Mouse (Mus musculus): ENCODE measurements at regions not wholly inside any gene's neighbourhood (a gene's known extent, or its start where the extent isn't known, plus 50 kb on each side); places are given as distances from the start of the nearest gene placed in this dataset.
A peak's percentile ranks its signal among the peaks of the same experiment; 100 is the strongest.

- H3K4me3 ChIP-seq (ENCODE audit: low read depth, low read length): no peak overlapping the region
- no peak overlapping the region for H3K27ac ChIP-seq (ENCODE audit: low read depth, low read length)
- 39% methylated on average over 1 of the region's 1 CpGs for WGBS
- no peaks in the 10 kb centered on the region for H3K4me1 ChIP-seq (ENCODE audit: control insufficient read depth, insufficient read depth, low read length)
- ATAC-seq (ENCODE audit: insufficient read depth, low FRiP score, low TSS enrichment) (no peak), DNase-seq (ENCODE audit: low spot score) (no peak)
- no peaks in the 10 kb centered on the region for H3K9me3 ChIP-seq (ENCODE audit: control insufficient read depth, low read length)
- no peaks in the 10 kb centered on the region for H3K36me3 ChIP-seq (ENCODE audit: control insufficient read depth, insufficient read depth, low read length)
- H3K4me2 ChIP-seq (ENCODE audit: low read depth): no peak overlapping the region
- no peak overlapping the region for H3K9ac ChIP-seq (ENCODE audit: low read length)
- H3K27me3 ChIP-seq (ENCODE audit: control insufficient read depth, insufficient read depth, low read length): no peaks in the 10 kb centered on the region
These were observed 203.4 kb upstream of the Tbl1x start for GRCm38 (mm10) chrX:77307374-77307773.

- H3K36me3 ChIP-seq (ENCODE audit: control insufficient read depth, insufficient read depth, low read length): no peaks in the 10 kb centered on the region
- no peaks in the 10 kb centered on the region for H3K4me1 ChIP-seq (ENCODE audit: control insufficient read depth, insufficient read depth, low read length)
- no peak overlapping the region for H3K9ac ChIP-seq (ENCODE audit: low read length)
- DNase-seq (ENCODE audit: low spot score): peak; percentile 13
- H3K9me3 ChIP-seq (ENCODE audit: control insufficient read depth, low read length): no peaks in the 10 kb centered on the region
- H3K4me2 ChIP-seq (ENCODE audit: low read depth): no peak overlapping the region
- ATAC-seq (ENCODE audit: insufficient read depth, low FRiP score, low TSS enrichment): no peak
- no peak overlapping the region for H3K27ac ChIP-seq (ENCODE audit: low read depth, low read length)
- H3K27me3 ChIP-seq (ENCODE audit: control insufficient read depth, insufficient read depth, low read length): no peaks in the 10 kb centered on the region
- H3K4me3 ChIP-seq (ENCODE audit: low read depth, low read length): no peak overlapping the region
- WGBS: 82% methylated on average over 3 of the region's 3 CpGs
These were observed 196.4 kb upstream of the Tbl1x start for GRCm38 (mm10) chrX:77314384-77314783.

- Histone ChIP-seq H3K4me2 (ENCODE audit: low read depth) (no peak overlapping the region), H3K9me3 (ENCODE audit: control insufficient read depth, low read length) (no peaks in the 10 kb centered on the region), H3K27me3 (ENCODE audit: control insufficient read depth, insufficient read depth, low read length) (no peaks in the 10 kb centered on the region), H3K4me1 (ENCODE audit: control insufficient read depth, insufficient read depth, low read length) (no peaks in the 10 kb centered on the region), H3K36me3 (ENCODE audit: control insufficient read depth, insufficient read depth, low read length) (no peaks in the 10 kb centered on the region), H3K9ac (ENCODE audit: low read length) (no peak overlapping the region), H3K27ac (ENCODE audit: low read depth, low read length) (no peak overlapping the region), H3K4me3 (ENCODE audit: low read depth, low read length) (no peak overlapping the region)
- DNase-seq (ENCODE audit: low spot score): no peak
- WGBS: 35% methylated on average over 4 of the region's 4 CpGs
- no peak for ATAC-seq (ENCODE audit: insufficient read depth, low FRiP score, low TSS enrichment)
These were observed 187.2 kb upstream of the Tbl1x start for GRCm38 (mm10) chrX:77323644-77324043.

DNA sequence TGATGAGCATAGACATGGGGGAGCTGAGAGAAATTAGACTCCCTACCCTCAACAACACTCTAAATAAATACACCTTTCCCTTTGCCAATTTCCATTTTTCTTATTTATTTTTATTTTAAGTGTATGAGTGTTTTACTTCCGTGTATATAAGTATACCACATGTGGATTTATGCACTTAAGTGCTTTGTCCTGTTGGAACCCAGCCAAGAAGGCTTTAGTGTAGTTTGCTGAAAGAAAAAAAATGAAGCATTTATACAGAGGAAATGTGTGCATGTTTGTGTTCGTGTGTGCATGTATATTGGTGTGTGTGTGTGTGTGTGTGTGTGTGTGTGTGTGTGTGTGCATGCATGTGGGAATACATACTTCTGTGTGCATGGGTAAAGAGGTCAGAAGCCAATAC, 157.6 kb upstream of the Tbl1x start:
- no peak for DNase-seq (ENCODE audit: low spot score)
- no peaks in the 10 kb centered on the region for H3K36me3 ChIP-seq (ENCODE audit: control insufficient read depth, insufficient read depth, low read length)
- H3K4me1 ChIP-seq (ENCODE audit: control insufficient read depth, insufficient read depth, low read length): no peaks in the 10 kb centered on the region
- H3K27ac ChIP-seq (ENCODE audit: low read depth, low read length): no peak overlapping the region
- no peak for ATAC-seq (ENCODE audit: insufficient read depth, low FRiP score, low TSS enrichment)
- no peaks in the 10 kb centered on the region for H3K27me3 ChIP-seq (ENCODE audit: control insufficient read depth, insufficient read depth, low read length)
- H3K9ac ChIP-seq (ENCODE audit: low read length): no peak overlapping the region
- WGBS: 76% methylated on average over 2 of the region's 2 CpGs
- no peak overlapping the region for H3K4me3 ChIP-seq (ENCODE audit: low read depth, low read length)
- no peaks in the 10 kb centered on the region for H3K9me3 ChIP-seq (ENCODE audit: control insufficient read depth, low read length)
- H3K4me2 ChIP-seq (ENCODE audit: low read depth): no peak overlapping the region

GRCm38 (mm10) chrX:77360551-77360950, 150.3 kb upstream of the Tbl1x start:
- ATAC-seq (ENCODE audit: insufficient read depth, low FRiP score, low TSS enrichment): no peak
- WGBS: 68% methylated on average over 2 of the region's 2 CpGs
- DNase-seq (ENCODE audit: low spot score): no peak
- no peak overlapping the region for H3K4me3 ChIP-seq (ENCODE audit: low read depth, low read length)
- H3K36me3 ChIP-seq (ENCODE audit: control insufficient read depth, insufficient read depth, low read length): no peaks in the 10 kb centered on the region
- H3K9me3 ChIP-seq (ENCODE audit: control insufficient read depth, low read length): no peaks in the 10 kb centered on the region
- no peak overlapping the region for H3K4me2 ChIP-seq (ENCODE audit: low read depth)
- no peaks in the 10 kb centered on the region for H3K27me3 ChIP-seq (ENCODE audit: control insufficient read depth, insufficient read depth, low read length)
- H3K4me1 ChIP-seq (ENCODE audit: control insufficient read depth, insufficient read depth, low read length): no peaks in the 10 kb centered on the region
- H3K9ac ChIP-seq (ENCODE audit: low read length): no peak overlapping the region
- H3K27ac ChIP-seq (ENCODE audit: low read depth, low read length): no peak overlapping the region

GRCm38 (mm10) chrX:77361106-77361505, 149.7 kb upstream of the Tbl1x start:
- H3K9me3 ChIP-seq (ENCODE audit: control insufficient read depth, low read length): no peaks in the 10 kb centered on the region
- no peaks in the 10 kb centered on the region for H3K36me3 ChIP-seq (ENCODE audit: control insufficient read depth, insufficient read depth, low read length)
- no peaks in the 10 kb centered on the region for H3K27me3 ChIP-seq (ENCODE audit: control insufficient read depth, insufficient read depth, low read length)
- ATAC-seq (ENCODE audit: insufficient read depth, low FRiP score, low TSS enrichment) (no peak), DNase-seq (ENCODE audit: low spot score) (no peak)
- H3K4me2 ChIP-seq (ENCODE audit: low read depth): no peak overlapping the region
- H3K4me1 ChIP-seq (ENCODE audit: control insufficient read depth, insufficient read depth, low read length): no peaks in the 10 kb centered on the region
- no peak overlapping the region for H3K4me3 ChIP-seq (ENCODE audit: low read depth, low read length)
- 93% methylated on average over 2 of the region's 2 CpGs for WGBS
- no peak overlapping the region for H3K9ac ChIP-seq (ENCODE audit: low read length)
- H3K27ac ChIP-seq (ENCODE audit: low read depth, low read length): no peak overlapping the region

DNA sequence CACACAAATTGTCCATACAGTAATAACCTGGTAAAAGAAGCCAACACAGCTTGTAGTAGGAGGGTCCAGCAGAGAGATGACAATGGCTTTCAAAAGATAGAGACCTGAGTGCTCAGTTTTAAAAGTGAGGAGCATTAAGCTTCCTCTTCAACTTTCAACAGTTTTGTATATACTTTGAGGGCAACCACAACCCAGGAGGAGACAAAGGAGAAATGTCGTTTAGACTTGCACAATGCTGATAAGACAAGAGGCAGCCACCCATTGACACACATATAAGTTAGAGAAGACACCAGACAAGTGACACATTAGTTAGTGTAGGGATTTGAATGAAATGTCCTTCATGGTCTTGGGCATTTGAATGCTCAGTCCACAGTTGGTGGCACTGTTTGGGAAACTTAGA, 147.2 kb upstream of the Tbl1x start:
- 57% methylated on average over 1 of the region's 1 CpGs for WGBS
- H3K9ac ChIP-seq (ENCODE audit: low read length): no peak overlapping the region
- H3K4me3 ChIP-seq (ENCODE audit: low read depth, low read length): no peak overlapping the region
- H3K27me3 ChIP-seq (ENCODE audit: control insufficient read depth, insufficient read depth, low read length): no peaks in the 10 kb centered on the region
- ATAC-seq (ENCODE audit: insufficient read depth, low FRiP score, low TSS enrichment) (no peak), DNase-seq (ENCODE audit: low spot score) (no peak)
- H3K36me3 ChIP-seq (ENCODE audit: control insufficient read depth, insufficient read depth, low read length): no peaks in the 10 kb centered on the region
- H3K27ac ChIP-seq (ENCODE audit: low read depth, low read length): no peak overlapping the region
- no peaks in the 10 kb centered on the region for H3K9me3 ChIP-seq (ENCODE audit: control insufficient read depth, low read length)
- no peak overlapping the region for H3K4me2 ChIP-seq (ENCODE audit: low read depth)
- no peaks in the 10 kb centered on the region for H3K4me1 ChIP-seq (ENCODE audit: control insufficient read depth, insufficient read depth, low read length)

DNA sequence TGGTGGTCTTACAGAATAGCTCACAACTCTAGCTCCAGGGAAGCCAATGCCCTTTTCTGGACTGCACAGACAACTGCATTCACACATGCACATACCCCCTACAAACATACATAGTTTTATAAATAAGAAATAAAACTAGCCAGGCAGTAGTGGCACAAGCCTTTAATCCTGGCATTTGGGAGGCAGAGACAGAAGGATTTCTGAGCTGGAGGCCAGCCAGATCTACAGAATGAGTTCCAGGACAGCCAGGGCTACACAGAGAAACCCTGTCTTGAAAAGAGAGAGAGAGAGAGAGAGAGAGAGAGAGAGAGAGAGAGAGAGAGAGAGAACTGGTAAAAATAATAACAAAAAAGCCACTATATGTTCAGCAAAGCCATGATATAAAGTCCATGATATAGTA, 143.5 kb upstream of the Tbl1x start:
- no peaks in the 10 kb centered on the region for H3K27me3 ChIP-seq (ENCODE audit: control insufficient read depth, insufficient read depth, low read length)
- H3K36me3 ChIP-seq (ENCODE audit: control insufficient read depth, insufficient read depth, low read length): no peaks in the 10 kb centered on the region
- H3K9me3 ChIP-seq (ENCODE audit: control insufficient read depth, low read length): no peaks in the 10 kb centered on the region
- H3K27ac ChIP-seq (ENCODE audit: low read depth, low read length): no peak overlapping the region
- ATAC-seq (ENCODE audit: insufficient read depth, low FRiP score, low TSS enrichment): no peak
- no peak overlapping the region for H3K9ac ChIP-seq (ENCODE audit: low read length)
- H3K4me1 ChIP-seq (ENCODE audit: control insufficient read depth, insufficient read depth, low read length): no peaks in the 10 kb centered on the region
- H3K4me2 ChIP-seq (ENCODE audit: low read depth): no peak overlapping the region
- H3K4me3 ChIP-seq (ENCODE audit: low read depth, low read length): no peak overlapping the region
- no peak for DNase-seq (ENCODE audit: low spot score)

- no peak for ATAC-seq (ENCODE audit: insufficient read depth, low FRiP score, low TSS enrichment)
- Histone ChIP-seq H3K36me3 (ENCODE audit: control insufficient read depth, insufficient read depth, low read length) (no peaks in the 10 kb centered on the region), H3K27ac (ENCODE audit: low read depth, low read length) (no peak overlapping the region), H3K4me3 (ENCODE audit: low read depth, low read length) (no peak overlapping the region), H3K4me1 (ENCODE audit: control insufficient read depth, insufficient read depth, low read length) (no peaks in the 10 kb centered on the region), H3K27me3 (ENCODE audit: control insufficient read depth, insufficient read depth, low read length) (no peaks in the 10 kb centered on the region), H3K9me3 (ENCODE audit: control insufficient read depth, low read length) (no peaks in the 10 kb centered on the region), H3K4me2 (ENCODE audit: low read depth) (no peak overlapping the region), H3K9ac (ENCODE audit: low read length) (no peak overlapping the region)
- no peak for DNase-seq (ENCODE audit: low spot score)
- 86% methylated on average over 1 of the region's 1 CpGs for WGBS
These were observed 123.5 kb upstream of the Tbl1x start for GRCm38 (mm10) chrX:77387271-77387670.
